Mouse (Mus musculus): Measurements from ENCODE around the gene Selenon. TPM values are rescaled to one million over a fixed set of nuclear protein-coding genes. Genes with fewer than 3 reads are reported as not detected.
A peak's percentile ranks its signal among the peaks of the same experiment; 100 is the strongest.

Selenon gene
- total and polyA plus RNA-seq, 2 experiments from 2014 or later: 9.1 to 22.8 TPM

DNA sequence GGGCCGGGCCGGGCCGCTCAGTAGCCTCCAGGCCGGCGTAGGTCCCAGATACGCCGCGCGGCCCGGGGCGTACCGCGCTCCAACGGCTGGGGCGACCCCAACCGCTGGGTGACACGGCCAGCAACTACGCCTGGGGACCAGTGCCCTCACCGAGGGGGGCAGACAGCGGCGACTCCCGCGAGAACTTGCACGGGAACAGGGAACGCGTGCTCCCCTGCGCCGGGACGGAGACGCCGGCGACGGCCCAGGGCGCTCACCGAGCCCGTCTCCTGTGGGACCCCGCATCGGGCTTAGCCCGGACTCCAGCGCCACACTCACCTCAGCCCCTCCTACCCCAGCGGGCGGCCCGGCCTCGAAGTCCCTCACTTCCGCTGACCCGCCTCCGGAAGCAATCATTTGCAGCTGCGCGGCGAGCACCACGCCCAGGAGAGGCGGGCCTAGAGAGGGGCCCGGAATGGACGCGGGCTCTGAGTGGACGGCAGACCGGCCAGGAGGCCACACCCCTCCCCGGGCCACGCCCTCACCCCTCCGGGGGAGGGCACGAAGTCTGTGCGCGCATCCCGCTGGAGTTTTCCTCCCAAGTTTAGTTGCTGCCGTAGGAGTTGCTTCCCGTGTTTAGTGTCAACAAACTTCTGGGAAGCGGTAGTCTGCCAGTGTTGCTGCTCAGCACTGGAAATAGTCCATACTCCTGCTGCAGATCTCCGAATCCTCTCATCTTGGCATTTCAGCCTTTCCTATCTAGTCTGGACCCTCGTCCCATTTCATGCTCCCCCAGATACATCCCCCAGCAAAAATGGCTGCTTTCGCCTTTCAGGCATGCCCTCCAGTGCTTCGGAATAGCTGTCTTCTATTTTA is 16.8 kb downstream of the Selenon start, which contains the start of gene Mtfr1l:
Gene Mtfr1l (minus strand): TSS at position 456 of the 855 bp plus-strand sequence.
- peak; percentile 95 for ATAC-seq (ENCODE audit: low FRiP score)
- Histone ChIP-seq H3K9me3 (ENCODE audit: low read length) (no peaks in the 10 kb centered on the region), H3K4me3 (ENCODE audit: low read depth, low read length) (peak within 1 kb of the TSS; percentile 97), H3K9ac (replicated peaks; ENCODE audit: low read length, poor library complexity, severe bottlenecking) (peak within 1 kb of the TSS; percentile 92), H3K36me3 (ENCODE audit: insufficient read depth, low read length) (peaks cover 23% of the 10 kb centered on the region), H3K4me1 (ENCODE audit: insufficient read depth, low read length) (peaks cover 8% of the 10 kb centered on the region; the same call in 1 of the 2 replicates), H3K4me2 (ENCODE audit: low read depth, low read length, poor library complexity, severe bottlenecking) (peak within 1 kb of the TSS; percentile 95), H3K27me3 (ENCODE audit: insufficient read depth, low read length) (no peaks in the 10 kb centered on the region), H3K27ac (ENCODE audit: low read depth, low read length) (peak within 1 kb of the TSS; percentile 90)
- DNase-seq (ENCODE audit: low spot score): peak; percentile 97
- no peak for TF ChIP-seq CTCF (IDR thresholded peaks at IDR 0.05)
- WGBS: under 1% methylated on average over 71 of the region's 71 CpGs

DNA sequence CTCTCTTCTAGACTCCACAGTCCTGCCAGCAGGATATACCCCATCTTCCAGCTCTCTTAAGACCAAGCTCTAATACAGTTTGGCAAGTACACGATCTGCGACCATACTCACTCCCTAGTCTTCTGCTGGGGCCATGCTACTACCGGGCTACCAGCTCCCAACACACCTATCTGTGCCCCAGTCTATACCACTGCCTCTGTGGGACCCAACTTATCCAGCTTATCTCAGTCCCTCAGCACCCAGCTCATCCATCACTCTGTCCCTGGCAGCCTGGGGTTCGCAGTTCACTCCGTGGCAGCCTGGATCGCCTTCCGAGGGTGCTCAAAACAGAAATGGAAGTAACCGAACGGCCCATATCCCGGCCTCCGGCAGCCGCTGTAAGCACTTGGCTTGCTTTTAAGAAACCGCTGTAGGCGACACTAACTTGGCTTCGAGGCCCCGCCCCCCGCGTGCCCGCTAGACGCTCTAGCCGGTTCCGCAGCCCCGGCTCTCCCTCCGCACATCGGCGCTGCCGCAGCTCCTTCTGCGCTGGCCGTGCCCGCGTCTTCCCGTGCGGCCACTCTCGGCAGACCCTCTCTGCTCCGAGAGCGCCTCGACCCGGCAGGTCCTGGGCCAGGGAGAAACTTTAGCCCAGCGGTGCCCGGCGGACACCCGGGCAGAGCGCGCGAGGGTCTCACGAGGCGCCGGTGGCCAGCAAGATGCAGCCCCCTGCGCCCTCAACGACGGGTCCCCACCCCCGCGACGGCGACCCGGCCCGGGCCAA is 17.7 kb downstream of the Selenon start:
- Histone ChIP-seq H3K9me3 (ENCODE audit: low read length) (no peaks in the 10 kb centered on the region), H3K4me1 (ENCODE audit: insufficient read depth, low read length) (peaks cover 8% of the 10 kb centered on the region; the same call in 1 of the 2 replicates), H3K4me2 (ENCODE audit: low read depth, low read length, poor library complexity, severe bottlenecking) (peak overlapping the region; percentile 95), H3K27me3 (ENCODE audit: insufficient read depth, low read length) (no peaks in the 10 kb centered on the region), H3K36me3 (ENCODE audit: insufficient read depth, low read length) (peaks cover 25% of the 10 kb centered on the region), H3K27ac (ENCODE audit: low read depth, low read length) (peak overlapping the region; percentile 90), H3K4me3 (ENCODE audit: low read depth, low read length) (peak overlapping the region; percentile 97), H3K9ac (replicated peaks; ENCODE audit: low read length, poor library complexity, severe bottlenecking) (peak overlapping the region; percentile 92)
- WGBS: 1% methylated on average over 56 of the region's 57 CpGs
- TF ChIP-seq CTCF (IDR thresholded peaks at IDR 0.05): no peak
- DNase-seq (ENCODE audit: low spot score) (peak; percentile 63), ATAC-seq (ENCODE audit: low FRiP score) (no peak; the same call in 1 of the 2 replicates)

DNA sequence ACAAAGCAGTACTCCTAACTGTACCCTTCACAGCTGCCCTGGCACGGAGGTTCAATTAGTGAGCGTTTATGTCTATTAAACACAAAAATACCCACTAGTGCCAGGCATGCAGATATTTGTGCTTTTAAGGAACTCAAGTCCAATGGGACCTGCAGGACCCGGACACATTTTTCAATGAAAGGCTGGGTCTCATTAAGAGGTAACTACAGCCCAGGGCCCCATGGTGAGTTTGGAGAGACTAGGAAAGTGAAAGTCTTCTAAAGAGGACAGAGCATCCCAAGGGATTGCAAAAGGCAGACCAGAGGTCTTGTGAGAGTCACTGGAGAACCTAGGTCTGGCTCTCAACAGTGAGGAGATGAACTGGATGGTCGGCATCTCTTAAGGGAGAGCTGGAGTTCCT is 18.5 kb downstream of the Selenon start:
- WGBS: 86% methylated on average over 4 of the region's 4 CpGs
- H3K9me3 ChIP-seq (ENCODE audit: low read length): no peaks in the 10 kb centered on the region
- peak overlapping the region; percentile 92; the same call in 1 of the 2 replicates for H3K9ac ChIP-seq (replicated peaks; ENCODE audit: low read length, poor library complexity, severe bottlenecking)
- DNase-seq (ENCODE audit: low spot score) (no peak), ATAC-seq (ENCODE audit: low FRiP score) (no peak)
- no peak for TF ChIP-seq CTCF (IDR thresholded peaks at IDR 0.05)
- no peaks in the 10 kb centered on the region for H3K27me3 ChIP-seq (ENCODE audit: insufficient read depth, low read length)
- peaks cover 8% of the 10 kb centered on the region; the same call in 1 of the 2 replicates for H3K4me1 ChIP-seq (ENCODE audit: insufficient read depth, low read length)
- H3K4me3 ChIP-seq (ENCODE audit: low read depth, low read length): peak overlapping the region; percentile 97; the same call in 1 of the 2 replicates
- no peak overlapping the region for H3K27ac ChIP-seq (ENCODE audit: low read depth, low read length)
- peaks cover 25% of the 10 kb centered on the region for H3K36me3 ChIP-seq (ENCODE audit: insufficient read depth, low read length)
- H3K4me2 ChIP-seq (ENCODE audit: low read depth, low read length, poor library complexity, severe bottlenecking): peak overlapping the region; percentile 95

DNA sequence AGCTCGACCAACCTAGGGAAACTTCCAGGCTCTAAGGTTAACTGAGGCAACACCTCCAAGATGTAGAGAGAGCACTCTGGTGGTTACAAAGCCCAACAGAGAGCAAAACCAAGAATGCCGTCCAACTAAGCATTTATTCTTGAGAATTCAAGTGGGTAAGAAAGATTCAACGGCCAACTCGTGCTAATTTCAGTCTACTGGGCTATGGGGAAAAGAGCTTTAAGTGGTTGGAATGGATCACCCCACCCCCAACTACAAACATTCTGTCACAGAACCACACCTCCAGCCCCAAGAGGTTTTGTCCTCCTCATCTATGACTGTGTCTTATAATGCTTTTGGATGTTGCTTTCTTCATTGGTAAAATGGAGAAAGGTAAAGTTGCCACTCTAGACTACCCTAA is 19.0 kb downstream of the Selenon start:
- Histone ChIP-seq H3K9me3 (ENCODE audit: low read length) (no peaks in the 10 kb centered on the region), H3K4me1 (ENCODE audit: insufficient read depth, low read length) (peaks cover 8% of the 10 kb centered on the region; the same call in 1 of the 2 replicates), H3K27ac (ENCODE audit: low read depth, low read length) (no peak overlapping the region), H3K36me3 (ENCODE audit: insufficient read depth, low read length) (peaks cover 25% of the 10 kb centered on the region), H3K9ac (replicated peaks; ENCODE audit: low read length, poor library complexity, severe bottlenecking) (no peak overlapping the region), H3K27me3 (ENCODE audit: insufficient read depth, low read length) (no peaks in the 10 kb centered on the region), H3K4me2 (ENCODE audit: low read depth, low read length, poor library complexity, severe bottlenecking) (no peak overlapping the region), H3K4me3 (ENCODE audit: low read depth, low read length) (no peak overlapping the region)
- ATAC-seq (ENCODE audit: low FRiP score): no peak
- no peak for DNase-seq (ENCODE audit: low spot score)
- 82% methylated on average over 4 of the region's 4 CpGs for WGBS
- TF ChIP-seq CTCF (IDR thresholded peaks at IDR 0.05): no peak

DNA sequence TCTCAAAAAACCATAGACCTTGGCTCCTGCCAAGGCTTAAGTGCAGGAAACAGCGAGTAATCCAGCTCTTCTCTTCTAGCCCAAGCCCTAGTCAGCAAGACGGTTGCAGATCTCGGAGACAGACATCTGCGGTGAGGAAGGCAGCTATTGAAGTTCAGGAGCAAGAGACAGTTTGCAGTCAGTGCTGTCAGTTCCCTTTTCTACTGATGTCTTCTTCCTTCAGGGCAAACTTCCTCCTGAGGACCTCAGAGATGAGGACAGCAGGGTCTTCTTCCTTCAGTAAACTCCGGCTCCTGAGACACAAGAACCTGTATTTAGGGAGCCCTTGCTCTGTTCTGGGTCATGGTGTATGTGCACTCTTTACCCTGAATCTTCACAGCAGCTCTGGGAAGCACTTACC is 25.7 kb downstream of the Selenon start:
- Histone ChIP-seq H3K4me3 (ENCODE audit: low read depth, low read length) (no peak overlapping the region), H3K4me2 (ENCODE audit: low read depth, low read length, poor library complexity, severe bottlenecking) (no peak overlapping the region), H3K9ac (replicated peaks; ENCODE audit: low read length, poor library complexity, severe bottlenecking) (no peak overlapping the region), H3K9me3 (ENCODE audit: low read length) (no peaks in the 10 kb centered on the region), H3K4me1 (ENCODE audit: insufficient read depth, low read length) (no peaks in the 10 kb centered on the region), H3K36me3 (ENCODE audit: insufficient read depth, low read length) (peaks cover 36% of the 10 kb centered on the region), H3K27ac (ENCODE audit: low read depth, low read length) (no peak overlapping the region), H3K27me3 (ENCODE audit: insufficient read depth, low read length) (no peaks in the 10 kb centered on the region)
- TF ChIP-seq CTCF (IDR thresholded peaks at IDR 0.05): no peak
- DNase-seq (ENCODE audit: low spot score): no peak
- ATAC-seq (ENCODE audit: low FRiP score): no peak
- WGBS: 70% methylated on average over 5 of the region's 5 CpGs

Data from midbrain, postnatal 0 days (tissue).